Mouse (Mus musculus) liver, adult 2 months (tissue): ENCODE data around the gene Pde9a. TPM values are rescaled to one million over a fixed set of nuclear protein-coding genes. Genes with fewer than 3 reads are reported as not detected.
A peak's percentile ranks its signal among the peaks of the same experiment; 100 is the strongest.

Source experiments
- DNase-seq: peaks from one replicate; pipeline ENCODE4 v3.0.0-alpha.2; 2011; ENCODE audit warnings: low read depth, low spot score; ENCODE audit errors: extremely low read depth
- H3K27ac ChIP-seq: fragments of 200-500 bp; replicated peaks from 2 replicates; pipeline ENCODE4 v1.5.1; 2012; ENCODE audit warnings: low read depth, mild to moderate bottlenecking, control low read depth, inconsistent platforms, low read length; ENCODE audit not compliant: insufficient read depth
- H3K27me3 ChIP-seq: fragments of 200-500 bp; 2 replicates; pipeline ENCODE4 v1.6.1; 2012; ENCODE audit warnings: mild to moderate bottlenecking, moderate library complexity, low read length, inconsistent platforms; ENCODE audit not compliant: control insufficient read depth, insufficient read depth
- H3K36me3 ChIP-seq: fragments of 200-500 bp; 2 replicates; pipeline ENCODE4 v1.6.1; 2012; ENCODE audit warnings: low read length, inconsistent platforms; ENCODE audit not compliant: control insufficient read depth, insufficient read depth
- H3K4me1 ChIP-seq: fragments of 200-500 bp; 2 replicates; pipeline ENCODE4 v1.6.1; 2011; ENCODE audit warnings: low read length; ENCODE audit not compliant: control insufficient read depth, insufficient read depth
- H3K4me3 ChIP-seq: fragments of 200-500 bp; 2 replicates; pipeline ENCODE4 v1.5.1; 2011; ENCODE audit warnings: low read depth, mild to moderate bottlenecking, control low read depth, low read length, moderate library complexity; ENCODE audit not compliant: insufficient read depth
- H3K79me2 ChIP-seq: fragments of 200-500 bp; 2 replicates; pipeline ENCODE4 v1.6.1; 2012; ENCODE audit warnings: inconsistent platforms, mild to moderate bottlenecking, low read length, moderate library complexity; ENCODE audit not compliant: control insufficient read depth, insufficient read depth
- H3K9ac ChIP-seq: fragments of 200-500 bp; 2 replicates; pipeline ENCODE4 v1.6.1; 2012; ENCODE audit warnings: low read depth, mild to moderate bottlenecking, control low read depth, inconsistent platforms, low read length
- CTCF ChIP-seq: fragments of 200-500 bp; IDR thresholded peaks from 2 replicates; pipeline ENCODE4 v1.5.1; 2011; ENCODE audit warnings: low read depth, low read length, control low read depth
- POLR2A ChIP-seq: fragments of 200-500 bp; IDR thresholded peaks from 2 replicates; pipeline ENCODE4 v1.6.1; 2011; ENCODE audit warnings: low read length, control low read depth; ENCODE audit not compliant: insufficient read depth; ENCODE audit errors: extremely low read depth
- WGBS: fragments of 180-500 bp; shearing (Covaris S2); methylation state at CpG from one replicate; pipeline ENCODE4 v1.1.7; 2018; 5-methylcytosine and 5-hydroxymethylcytosine counted together
- polyA plus RNA-seq: library from polyadenylated mRNA; depleted of rRNA; stranded (reverse); fragments of >200 nt; gene quantifications from 2 replicates; pipeline ENCODE4 v1.2.3, GENCODE M21; 2012
- total RNA-seq: library from RNA; depleted of rRNA; stranded (reverse); fragments of >200 nt; gene quantifications from 2 replicates; pipeline ENCODE4 v1.2.3, GENCODE M21; 2014

The Pde9a gene
- total and polyA plus RNA-seq, 2 experiments = 9.1 to 66.9 TPM

GRCm38 (mm10) chr17:31474388-31474787 lies 88.4 kb downstream of the Pde9a start:
- Histone ChIP-seq H3K36me3 (peaks cover 2% of the 10 kb centered on the region; the same call in 1 of the 2 replicates), H3K79me2 (no peaks in the 10 kb centered on the region), H3K9ac (no peak overlapping the region), H3K27me3 (no peaks in the 10 kb centered on the region), H3K4me1 (peaks cover 18% of the 10 kb centered on the region), H3K4me3 (no peak overlapping the region), H3K27ac (peak overlapping the region; percentile 88)
- DNase-seq = peak; percentile 100
- 21% methylated on average over 6 of the region's 6 CpGs for WGBS
- TF ChIP-seq POLR2A (no peak), CTCF (no peak)

DNA sequence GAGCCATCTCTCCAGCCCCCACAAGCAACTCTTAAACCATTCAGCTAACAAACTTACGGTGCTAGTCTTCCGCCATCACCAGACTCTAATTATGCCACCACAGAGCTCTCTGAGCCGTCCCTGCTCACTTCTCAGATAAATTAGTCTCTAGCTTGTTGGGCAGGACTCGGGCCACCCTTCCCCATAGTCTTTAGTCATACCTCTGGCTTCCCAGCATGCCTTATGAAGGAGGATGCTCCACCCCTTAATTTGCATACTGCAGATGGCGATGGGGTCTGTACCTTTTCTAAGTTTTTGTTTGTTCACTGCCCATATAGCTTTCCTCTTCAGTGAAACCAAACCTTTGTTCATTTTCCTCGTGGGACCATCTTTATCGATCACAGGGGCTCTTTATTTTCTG lies 92.6 kb downstream of the Pde9a start:
- H3K36me3 ChIP-seq = no peaks in the 10 kb centered on the region
- no peak overlapping the region for H3K4me3 ChIP-seq
- no peak for TF ChIP-seq POLR2A
- TF ChIP-seq CTCF = no peak
- 83% methylated on average over 7 of the region's 7 CpGs for WGBS
- no peak overlapping the region for H3K9ac ChIP-seq
- peak overlapping the region; percentile 76 for H3K27ac ChIP-seq
- H3K4me1 ChIP-seq = peaks cover 29% of the 10 kb centered on the region
- DNase-seq = no peak
- no peaks in the 10 kb centered on the region for H3K27me3 ChIP-seq
- H3K79me2 ChIP-seq = no peaks in the 10 kb centered on the region

DNA sequence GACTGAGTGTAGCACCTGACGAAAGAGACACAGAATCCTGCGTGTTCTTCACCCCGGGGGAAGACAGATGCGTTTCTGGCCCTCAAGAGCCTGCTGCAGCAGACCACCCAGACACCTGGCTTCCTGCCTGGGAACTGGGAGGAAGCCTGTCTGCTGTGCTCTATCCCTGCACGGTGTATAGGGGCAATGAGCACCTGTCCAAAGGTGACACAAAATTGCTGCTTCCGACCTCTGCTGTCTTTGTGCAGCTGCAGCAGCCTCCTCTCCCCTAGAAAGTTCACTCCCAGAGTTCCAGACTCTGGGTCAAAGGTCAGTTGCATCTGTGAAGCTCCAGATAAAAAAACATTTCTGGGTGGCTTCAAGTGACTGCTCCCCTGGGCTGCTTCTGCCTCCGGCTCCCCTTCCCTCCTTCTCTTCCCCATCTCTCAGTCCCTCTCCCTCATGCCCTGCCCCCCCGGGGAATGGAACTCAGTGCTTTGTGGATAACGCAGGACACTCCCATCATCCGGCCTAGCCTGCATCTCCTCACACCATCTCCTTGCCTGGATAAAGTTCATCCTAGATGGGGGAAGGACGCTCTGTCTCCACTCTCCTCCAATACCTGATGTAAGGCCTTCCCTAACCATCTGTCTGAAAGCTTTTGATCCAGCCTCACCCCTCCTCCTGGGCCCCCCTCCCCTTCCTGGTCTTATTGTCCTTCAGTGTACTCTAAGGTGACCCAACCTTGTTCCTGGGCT lies 93.3 kb downstream of the Pde9a start:
- no peaks in the 10 kb centered on the region for H3K79me2 ChIP-seq
- no peak overlapping the region for H3K4me3 ChIP-seq
- H3K4me1 ChIP-seq = peaks cover 22% of the 10 kb centered on the region
- peak overlapping the region; percentile 76 for H3K27ac ChIP-seq
- DNase-seq = peak; percentile 77
- TF ChIP-seq CTCF (no peak), POLR2A (no peak)
- H3K36me3 ChIP-seq = no peaks in the 10 kb centered on the region
- H3K27me3 ChIP-seq = no peaks in the 10 kb centered on the region
- WGBS = 27% methylated on average over 11 of the region's 11 CpGs
- H3K9ac ChIP-seq = peak overlapping the region; percentile 6; the same call in 1 of the 2 replicates

DNA sequence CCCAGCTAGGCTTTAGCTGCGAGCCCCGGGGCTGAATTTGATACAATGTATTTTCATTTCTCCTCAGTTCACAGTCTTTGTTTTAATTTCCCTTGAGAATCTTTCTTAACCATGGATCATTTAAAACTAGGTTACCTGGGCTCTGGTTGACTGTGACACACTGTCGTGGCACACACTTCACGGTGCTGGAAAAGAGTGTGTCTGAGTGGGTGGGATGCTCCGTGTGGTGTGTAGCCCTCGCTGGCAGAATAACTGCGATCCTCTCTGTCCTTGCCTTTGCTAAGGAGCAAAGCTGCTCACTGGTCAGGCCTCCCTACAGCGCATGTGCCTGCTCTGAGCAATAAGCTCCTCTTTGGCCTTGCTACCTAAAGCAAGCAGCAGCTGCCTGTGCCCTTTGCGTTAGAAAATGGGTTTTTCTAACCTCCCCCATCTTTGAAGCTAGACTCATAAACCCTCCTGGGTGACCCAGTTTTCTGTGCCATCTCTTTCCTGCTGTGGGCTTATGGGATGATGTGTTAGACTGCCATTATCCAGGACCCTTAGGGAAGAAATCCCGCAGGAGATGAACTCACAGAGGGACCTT lies 100.7 kb downstream of the Pde9a start:
- H3K79me2 ChIP-seq = no peaks in the 10 kb centered on the region
- H3K4me3 ChIP-seq = no peak overlapping the region
- DNase-seq = no peak
- no peak overlapping the region for H3K27ac ChIP-seq
- no peaks in the 10 kb centered on the region for H3K36me3 ChIP-seq
- H3K4me1 ChIP-seq = no peaks in the 10 kb centered on the region
- H3K9ac ChIP-seq = no peak overlapping the region
- H3K27me3 ChIP-seq = no peaks in the 10 kb centered on the region
- TF ChIP-seq CTCF = no peak
- TF ChIP-seq POLR2A = no peak
- 92% methylated on average over 10 of the region's 10 CpGs for WGBS

DNA sequence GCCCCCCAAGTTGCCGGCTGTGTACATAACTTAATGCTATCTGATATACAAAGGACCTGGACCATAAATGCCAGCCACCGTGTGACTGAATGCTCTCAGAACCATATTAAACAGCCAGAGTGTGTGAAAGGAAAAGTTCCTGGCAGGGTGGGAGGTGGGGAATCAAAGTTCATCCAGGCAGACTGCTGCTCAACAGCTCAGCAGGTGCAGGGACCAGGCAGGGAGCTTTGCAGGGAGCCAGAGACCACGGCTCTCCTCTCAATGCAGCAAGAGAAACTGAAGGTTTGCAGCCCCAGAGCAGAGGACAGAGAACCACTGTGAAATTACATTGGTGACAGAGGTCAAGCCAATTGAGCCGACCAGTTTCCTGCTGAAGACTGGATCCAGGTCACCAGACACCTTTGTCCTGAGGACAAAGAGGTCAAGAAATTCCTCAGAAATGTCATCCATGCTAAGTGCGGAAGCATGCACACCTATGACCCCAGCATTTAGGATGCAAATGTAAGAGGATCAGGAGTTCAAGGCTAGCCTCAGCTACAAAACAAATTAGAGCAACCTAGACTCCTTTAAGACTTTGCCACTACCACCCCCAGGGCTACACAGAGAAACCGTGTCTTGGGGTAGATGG lies 101.5 kb downstream of the Pde9a start:
- no peak for DNase-seq
- H3K27me3 ChIP-seq = no peaks in the 10 kb centered on the region
- H3K27ac ChIP-seq = no peak overlapping the region
- H3K9ac ChIP-seq = no peak overlapping the region
- TF ChIP-seq POLR2A = no peak
- TF ChIP-seq CTCF = no peak
- H3K4me1 ChIP-seq = no peaks in the 10 kb centered on the region
- no peaks in the 10 kb centered on the region for H3K79me2 ChIP-seq
- no peaks in the 10 kb centered on the region for H3K36me3 ChIP-seq
- WGBS = 38% methylated on average over 6 of the region's 6 CpGs
- H3K4me3 ChIP-seq = no peak overlapping the region

DNA sequence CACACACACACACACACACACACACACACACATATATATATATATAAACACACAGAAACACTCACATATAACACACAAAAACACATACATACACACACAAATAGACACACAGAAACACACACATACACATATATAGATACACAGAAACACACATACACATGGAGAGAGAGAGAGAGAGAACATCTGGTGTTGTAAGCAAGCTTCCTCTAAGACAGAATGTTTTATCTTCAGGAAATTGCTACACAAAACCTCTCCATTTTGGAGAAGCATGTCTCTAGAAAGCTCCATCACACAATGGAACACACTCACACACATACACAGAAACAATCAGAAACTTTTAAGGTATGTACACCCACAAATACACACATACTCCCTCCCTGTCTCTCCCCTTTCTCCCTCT lies 105.3 kb downstream of the Pde9a start:
- no peaks in the 10 kb centered on the region for H3K79me2 ChIP-seq
- H3K36me3 ChIP-seq = peaks cover 2% of the 10 kb centered on the region; the same call in 1 of the 2 replicates
- no peak for TF ChIP-seq CTCF
- no peaks in the 10 kb centered on the region for H3K27me3 ChIP-seq
- no peak for DNase-seq
- H3K9ac ChIP-seq = no peak overlapping the region
- H3K4me3 ChIP-seq = no peak overlapping the region
- no peaks in the 10 kb centered on the region for H3K4me1 ChIP-seq
- H3K27ac ChIP-seq = no peak overlapping the region
